Mouse (Mus musculus) thymus, postnatal 0 days (tissue): ENCODE results near the gene Sorbs1. TPM values are rescaled to one million over a fixed set of nuclear protein-coding genes. Genes with fewer than 3 reads are reported as not detected.

Source experiments
- DNase-seq: peaks from one replicate; pipeline ENCODE4 v3.0.0-alpha.2; 2015; ENCODE audit warnings: low spot score
- polyA plus RNA-seq: library from polyadenylated mRNA; unstranded; fragments of >200 nt; fragmentation: Nextera tagmentation; extraction: Ambion mirVana; gene quantifications from 2 replicates; pipeline ENCODE4 v1.2.1, GENCODE M21; 2015

The Sorbs1 gene
- polyA plus RNA-seq, 1 experiment from 2014 or later, result 16.1 TPM

GRCm38 (mm10) chr19:40512500-40513421 is 818 bp downstream of the Sorbs1 start:
- DNase-seq, result peak; percentile 57

GRCm38 (mm10) chr19:40511679-40512309 is 1.8 kb downstream of the Sorbs1 start:
- no peak for DNase-seq

- DNase-seq, result no peak
Observed at GRCm38 (mm10) chr19:40511100-40511439, 2.5 kb downstream of the Sorbs1 start.

GRCm38 (mm10) chr19:40510387-40511099 is 3.0 kb downstream of the Sorbs1 start:
- DNase-seq, result no peak

- DNase-seq, result no peak
Observed at GRCm38 (mm10) chr19:40509274-40509673, 4.3 kb downstream of the Sorbs1 start.

- peak; percentile 34 for DNase-seq
Observed at GRCm38 (mm10) chr19:40508851-40509250, 4.7 kb downstream of the Sorbs1 start.

- DNase-seq, result no peak
Observed at GRCm38 (mm10) chr19:40506965-40507364, 6.6 kb downstream of the Sorbs1 start.

GRCm38 (mm10) chr19:40504336-40504735 is 9.2 kb downstream of the Sorbs1 start:
- DNase-seq, result no peak

GRCm38 (mm10) chr19:40499940-40500737 is 13.4 kb downstream of the Sorbs1 start:
- no peak for DNase-seq

GRCm38 (mm10) chr19:40499141-40499540 is 14.4 kb downstream of the Sorbs1 start:
- no peak for DNase-seq

GRCm38 (mm10) chr19:40498162-40498725 is 15.3 kb downstream of the Sorbs1 start:
- DNase-seq, result no peak

- no peak for DNase-seq
Observed at GRCm38 (mm10) chr19:40496509-40497267, 16.9 kb downstream of the Sorbs1 start.

GRCm38 (mm10) chr19:40496071-40496470 is 17.5 kb downstream of the Sorbs1 start:
- no peak for DNase-seq

- DNase-seq, result no peak
Observed at GRCm38 (mm10) chr19:40492902-40493301, 20.7 kb downstream of the Sorbs1 start.

GRCm38 (mm10) chr19:40491442-40491841 is 22.1 kb downstream of the Sorbs1 start:
- no peak for DNase-seq

- DNase-seq, result no peak
Observed at GRCm38 (mm10) chr19:40490765-40491164, 22.8 kb downstream of the Sorbs1 start.

GRCm38 (mm10) chr19:40489633-40490032 is 23.9 kb downstream of the Sorbs1 start:
- DNase-seq, result no peak

- DNase-seq, result no peak
Observed at GRCm38 (mm10) chr19:40488853-40489454, 24.6 kb downstream of the Sorbs1 start.

GRCm38 (mm10) chr19:40487561-40487960 is 26.0 kb downstream of the Sorbs1 start:
- DNase-seq, result no peak

- DNase-seq, result no peak
Observed at GRCm38 (mm10) chr19:40481115-40481514, 32.5 kb downstream of the Sorbs1 start.
